Mouse (Mus musculus): ENCODE results near the gene Jph4.

DNA sequence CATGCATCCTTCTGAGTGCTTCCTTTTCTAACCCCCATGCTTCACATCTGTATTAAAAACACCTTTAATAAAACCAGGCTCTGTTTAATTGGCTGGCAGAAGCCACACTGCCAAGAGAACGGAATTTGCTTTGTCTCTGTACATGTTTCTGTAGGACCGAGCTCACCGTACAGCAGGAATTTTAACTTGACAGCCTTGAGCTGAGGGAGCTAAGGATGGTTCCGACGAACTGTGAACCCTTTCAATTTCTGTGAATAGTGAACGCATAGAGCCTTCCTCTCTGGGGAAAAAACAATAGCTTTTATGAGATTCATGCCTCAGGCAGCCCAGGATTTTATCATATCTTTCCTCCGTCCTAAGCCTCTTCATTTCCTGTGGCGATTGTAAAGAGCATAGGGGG, 5.6 kb upstream of the Jph4 start:
- no peak for TF ChIP-seq CTCF (IDR thresholded peaks at IDR 0.05; ENCODE audit: extremely low read depth, insufficient read depth, insufficient read length, insufficient replicate concordance)
- no peak for TF ChIP-seq POLR2A (IDR thresholded peaks at IDR 0.05; ENCODE audit: low read depth, low read length)

All from spleen, adult 2 months (tissue).